Mouse (Mus musculus) thymus, adult 2 months (tissue): ENCODE measurements around the gene Cntn1. TPM values are rescaled to one million over a fixed set of nuclear protein-coding genes. Genes with fewer than 3 reads are reported as not detected.
A peak's percentile ranks its signal among the peaks of the same experiment; 100 is the strongest.

Experiments
- DNase-seq: peaks from one replicate; pipeline ENCODE4 v3.0.0; 2021
- H3K27ac ChIP-seq: fragments of 200-500 bp; 2 replicates; pipeline ENCODE4 v1.5.1; 2012; ENCODE audit warnings: low read length, control low read depth; ENCODE audit not compliant: control insufficient read depth, insufficient read depth
- H3K27me3 ChIP-seq: fragments of 200-500 bp; 2 replicates; pipeline ENCODE4 v1.6.1; 2012; ENCODE audit warnings: mild to moderate bottlenecking, low read length, moderate library complexity, mixed read lengths; ENCODE audit not compliant: control insufficient read depth, insufficient read depth
- H3K36me3 ChIP-seq: fragments of 200-500 bp; 2 replicates; pipeline ENCODE4 v1.6.1; 2012; ENCODE audit warnings: mild to moderate bottlenecking, low read length, moderate library complexity; ENCODE audit not compliant: control insufficient read depth, insufficient read depth
- H3K4me1 ChIP-seq: fragments of 200-500 bp; replicated peaks from 2 replicates; pipeline ENCODE4 v1.6.1; 2012; ENCODE audit warnings: low read length; ENCODE audit not compliant: control insufficient read depth, insufficient read depth
- H3K4me3 ChIP-seq: fragments of 200-500 bp; 2 replicates; pipeline ENCODE4 v1.5.1; 2012; ENCODE audit warnings: mild to moderate bottlenecking, low read length, control low read depth, moderate library complexity; ENCODE audit not compliant: control insufficient read depth, insufficient read depth
- CTCF ChIP-seq: fragments of 200-500 bp; IDR thresholded peaks from 2 replicates; pipeline ENCODE4 v1.5.1; 2012; ENCODE audit warnings: mild to moderate bottlenecking, control low read depth, low read length, moderate library complexity, borderline replicate concordance; ENCODE audit not compliant: control insufficient read depth, poor library complexity, insufficient read depth; ENCODE audit errors: extremely low read depth
- POLR2A ChIP-seq: fragments of 200-500 bp; IDR thresholded peaks from 2 replicates; pipeline ENCODE4 v1.6.1; 2012; ENCODE audit warnings: mild to moderate bottlenecking, low read length, control low read depth, moderate library complexity; ENCODE audit not compliant: control insufficient read depth, poor library complexity, insufficient read depth; ENCODE audit errors: extremely low read depth
- WGBS: fragments of 180-500 bp; shearing (Covaris S2); methylation state at CpG from one replicate; pipeline ENCODE4 v1.1.7; 2018; 5-methylcytosine and 5-hydroxymethylcytosine counted together
- polyA plus RNA-seq: library from polyadenylated mRNA; depleted of rRNA; stranded (reverse); fragments of >200 nt; gene quantifications from 2 replicates; pipeline ENCODE4 v1.2.3, GENCODE M21; 2012; rRNA removed

The Cntn1 gene
- polyA plus RNA-seq = 0.23 and 0.29 TPM in 2 replicates

GRCm38 (mm10) chr15:92050996-92051352 is at the start of gene Cntn1:
Cntn1 (plus strand) TSS chr15:92051165.
- DNase-seq = peak; percentile 5
- Histone ChIP-seq H3K36me3 (no peaks in the 10 kb centered on the region), H3K27me3 (peaks cover 4% of the 10 kb centered on the region), H3K27ac (no peak within 1 kb of the TSS), H3K4me1 (peaks cover 9% of the 10 kb centered on the region), H3K4me3 (peak within 1 kb of the TSS; percentile 31)
- TF ChIP-seq POLR2A (no peak), CTCF (no peak)
- 4% methylated on average over 17 of the region's 17 CpGs for WGBS

GRCm38 (mm10) chr15:92001431-92001830 is 49.5 kb upstream of the Cntn1 start:
- no peak overlapping the region for H3K27ac ChIP-seq
- TF ChIP-seq CTCF = no peak
- TF ChIP-seq POLR2A = no peak
- H3K4me1 ChIP-seq = no peaks in the 10 kb centered on the region
- H3K36me3 ChIP-seq = no peaks in the 10 kb centered on the region
- no peak overlapping the region for H3K4me3 ChIP-seq
- H3K27me3 ChIP-seq = no peaks in the 10 kb centered on the region
- no peak for DNase-seq
- WGBS = 93% methylated on average over 3 of the region's 3 CpGs

GRCm38 (mm10) chr15:92012165-92013083 is 38.5 kb upstream of the Cntn1 start:
- TF ChIP-seq CTCF = no peak
- TF ChIP-seq POLR2A = no peak
- DNase-seq = no peak
- Histone ChIP-seq H3K36me3 (no peaks in the 10 kb centered on the region), H3K4me3 (no peak overlapping the region), H3K27me3 (no peaks in the 10 kb centered on the region), H3K27ac (no peak overlapping the region), H3K4me1 (no peaks in the 10 kb centered on the region)
- 92% methylated on average over 8 of the region's 8 CpGs for WGBS

- Histone ChIP-seq H3K27me3 (no peaks in the 10 kb centered on the region), H3K4me1 (no peaks in the 10 kb centered on the region), H3K4me3 (no peak overlapping the region), H3K27ac (no peak overlapping the region), H3K36me3 (no peaks in the 10 kb centered on the region)
- 83% methylated on average over 1 of the region's 1 CpGs for WGBS
- no peak for DNase-seq
- TF ChIP-seq CTCF (no peak), POLR2A (no peak)
Measured at GRCm38 (mm10) chr15:92034111-92034510, 16.9 kb upstream of the Cntn1 start.

- TF ChIP-seq POLR2A = no peak
- TF ChIP-seq CTCF = no peak
- Histone ChIP-seq H3K4me1 (no peaks in the 10 kb centered on the region), H3K4me3 (no peak overlapping the region), H3K27ac (no peak overlapping the region), H3K36me3 (no peaks in the 10 kb centered on the region), H3K27me3 (no peaks in the 10 kb centered on the region)
- 92% methylated on average over 5 of the region's 5 CpGs for WGBS
- no peak for DNase-seq
Measured at GRCm38 (mm10) chr15:92042538-92042937, 8.4 kb upstream of the Cntn1 start.

- TF ChIP-seq CTCF (no peak), POLR2A (no peak)
- Histone ChIP-seq H3K4me1 (peaks cover 2% of the 10 kb centered on the region; the same call in 1 of the 2 replicates), H3K4me3 (no peak overlapping the region), H3K27me3 (peaks cover 2% of the 10 kb centered on the region), H3K27ac (no peak overlapping the region), H3K36me3 (no peaks in the 10 kb centered on the region)
- DNase-seq = no peak
- 89% methylated on average over 8 of the region's 8 CpGs for WGBS
Measured at GRCm38 (mm10) chr15:92046042-92046441, 4.9 kb upstream of the Cntn1 start.
